Mouse (Mus musculus): ENCODE measurements around the gene Thop1. TPM values are rescaled to one million over a fixed set of nuclear protein-coding genes. Genes with fewer than 3 reads are reported as not detected.
"Not testable (repeated sequence)": the region's sequence is repeated elsewhere in the genome, so short reads cannot be mapped to it uniquely, and the experiment has no call there.

The Thop1 gene
- polyA plus RNA-seq, 1 experiment from 2014 or later: 79.3 TPM

- WGBS: under 1% methylated on average over 48 of the region's 48 CpGs
Measured at GRCm38 (mm10) chr10:81059603-81060543, 10.0 kb upstream of the Thop1 start, which contains the start of gene Sgta. Sgta (minus strand) TSS chr10:81060181.

GRCm38 (mm10) chr10:81062710-81063109 lies 7.1 kb upstream of the Thop1 start:
- Histone ChIP-seq H3K9ac (no peak overlapping the region), H3K27ac (no peak overlapping the region), H3K4me3 (no peak overlapping the region), H3K36me3 (peaks cover 2% of the 10 kb centered on the region; the same call in 1 of the 2 replicates), H3K4me2 (no peak overlapping the region), H3K9me3 (no peaks in the 10 kb centered on the region), H3K4me1 (peaks cover 20% of the 10 kb centered on the region), H3K27me3 (no peaks in the 10 kb centered on the region)
- no peak for ATAC-seq (ENCODE audit: insufficient number of reproducible peaks, low FRiP score, low TSS enrichment, low read depth)
- 61% methylated on average over 4 of the region's 4 CpGs for WGBS

More at GRCm38 (mm10) chr10:81059603-81060543, 10.0 kb upstream of the Thop1 start, which contains the start of gene Sgta:
- Histone ChIP-seq H3K4me2 (peak within 1 kb of the TSS; percentile 78), H3K36me3 (peaks cover 17% of the 10 kb centered on the region), H3K27ac (peak within 1 kb of the TSS; percentile 71), H3K4me3 (peak within 1 kb of the TSS; percentile 67), H3K9me3 (no peaks in the 10 kb centered on the region), H3K9ac (peak within 1 kb of the TSS; percentile 79), H3K4me1 (peaks cover 38% of the 10 kb centered on the region), H3K27me3 (no peaks in the 10 kb centered on the region)
- peak; percentile 92 for ATAC-seq (ENCODE audit: insufficient number of reproducible peaks, low FRiP score, low TSS enrichment, low read depth)

GRCm38 (mm10) chr10:81064519-81064918 lies 5.3 kb upstream of the Thop1 start:
- not testable (repeated sequence) for ATAC-seq (ENCODE audit: insufficient number of reproducible peaks, low FRiP score, low TSS enrichment, low read depth); H3K4me1 ChIP-seq; H3K27me3 ChIP-seq; H3K4me3 ChIP-seq; H3K36me3 ChIP-seq; H3K9me3 ChIP-seq; H3K4me2 ChIP-seq; H3K9ac ChIP-seq; H3K27ac ChIP-seq
- WGBS: 84% methylated on average over 8 of the region's 8 CpGs

- H3K36me3 ChIP-seq: peaks cover 17% of the 10 kb centered on the region
Measured at GRCm38 (mm10) chr10:81068706-81069105, 1.1 kb upstream of the Thop1 start.

DNA sequence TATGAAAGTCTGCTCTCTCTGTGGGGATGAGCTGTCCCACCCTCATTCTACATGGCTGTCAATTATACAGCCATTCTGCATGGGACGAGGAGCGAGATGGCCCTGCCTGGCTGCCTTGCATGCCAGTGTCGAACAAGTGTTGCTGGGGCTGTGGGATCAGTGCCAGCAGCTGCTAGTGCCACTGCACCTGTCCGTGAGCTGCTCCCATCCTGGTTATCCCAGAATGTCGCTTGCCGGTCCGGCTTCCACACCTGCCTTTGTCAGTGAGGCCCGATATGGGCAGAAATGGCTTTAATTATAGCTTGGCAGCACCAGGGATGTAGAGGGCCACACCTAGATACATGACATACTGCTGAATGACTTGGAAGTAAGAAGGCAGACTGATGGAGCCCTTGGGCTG lies 2.5 kb downstream of the Thop1 start:
- peak overlapping the region; percentile 24; the same call in 1 of the 2 replicates for H3K27ac ChIP-seq
- no peak overlapping the region for H3K9ac ChIP-seq
- H3K9me3 ChIP-seq: no peaks in the 10 kb centered on the region
- H3K4me3 ChIP-seq: no peak overlapping the region
- no peak for ATAC-seq (ENCODE audit: insufficient number of reproducible peaks, low FRiP score, low TSS enrichment, low read depth)
- peaks cover 21% of the 10 kb centered on the region for H3K4me1 ChIP-seq
- no peak overlapping the region for H3K4me2 ChIP-seq
- 87% methylated on average over 8 of the region's 8 CpGs for WGBS
- no peaks in the 10 kb centered on the region for H3K27me3 ChIP-seq
- H3K36me3 ChIP-seq: peaks cover 51% of the 10 kb centered on the region

More at GRCm38 (mm10) chr10:81068706-81069105, 1.1 kb upstream of the Thop1 start:
- no peaks in the 10 kb centered on the region for H3K27me3 ChIP-seq
- no peak overlapping the region for H3K4me3 ChIP-seq
- no peak overlapping the region for H3K4me2 ChIP-seq
- H3K27ac ChIP-seq: no peak overlapping the region
- H3K4me1 ChIP-seq: peaks cover 21% of the 10 kb centered on the region
- no peaks in the 10 kb centered on the region for H3K9me3 ChIP-seq
- 71% methylated on average over 5 of the region's 5 CpGs for WGBS
- no peak for ATAC-seq (ENCODE audit: insufficient number of reproducible peaks, low FRiP score, low TSS enrichment, low read depth)
- H3K9ac ChIP-seq: no peak overlapping the region

GRCm38 (mm10) chr10:81073464-81073863 lies 3.6 kb downstream of the Thop1 start:
- Histone ChIP-seq H3K27ac (no peak overlapping the region), H3K4me3 (no peak overlapping the region), H3K9me3 (no peaks in the 10 kb centered on the region), H3K27me3 (no peaks in the 10 kb centered on the region), H3K36me3 (peaks cover 62% of the 10 kb centered on the region), H3K4me1 (peaks cover 21% of the 10 kb centered on the region), H3K4me2 (no peak overlapping the region), H3K9ac (no peak overlapping the region)
- ATAC-seq (ENCODE audit: insufficient number of reproducible peaks, low FRiP score, low TSS enrichment, low read depth): no peak
- 68% methylated on average over 7 of the region's 7 CpGs for WGBS

DNA sequence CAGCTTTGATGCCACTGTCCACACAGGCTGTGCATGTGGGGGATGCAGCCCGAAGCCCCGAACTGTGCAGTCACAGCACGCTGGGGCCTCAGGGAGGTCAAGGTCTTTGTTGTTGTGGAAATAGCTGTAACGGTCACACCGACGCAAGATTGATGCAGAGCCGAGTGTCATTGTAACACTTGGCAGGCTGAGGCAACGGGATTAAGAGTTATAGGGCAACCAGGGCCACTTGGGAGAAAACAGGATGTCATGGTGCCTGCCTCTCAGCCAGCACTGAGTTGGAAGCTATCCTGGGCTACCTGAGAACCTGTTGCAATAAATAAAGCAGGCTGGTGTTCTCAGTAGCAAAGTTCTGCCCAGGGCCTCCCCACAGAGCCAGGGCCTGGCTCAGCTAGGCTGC lies 5.9 kb downstream of the Thop1 start:
- 82% methylated on average over 8 of the region's 8 CpGs for WGBS

DNA sequence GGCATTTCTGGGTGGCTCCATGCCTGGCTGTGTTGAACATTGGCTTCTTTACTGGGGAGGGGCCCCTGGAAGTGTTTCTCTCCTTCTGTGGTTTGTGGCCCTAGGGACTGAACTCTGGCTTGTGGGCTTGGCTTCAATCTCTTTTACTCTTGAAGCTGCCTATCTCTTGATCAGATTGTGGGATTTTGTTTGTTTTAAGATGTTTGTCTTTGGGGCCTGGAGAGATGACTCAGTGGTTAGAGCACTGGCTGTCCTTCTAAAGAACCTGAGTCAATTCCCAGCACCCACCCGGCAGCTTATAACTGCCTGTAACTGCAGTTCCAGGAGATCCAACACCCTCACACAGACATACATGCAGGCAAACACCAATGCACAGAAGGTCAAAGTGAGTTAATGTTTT lies 6.5 kb downstream of the Thop1 start:
- H3K4me3 ChIP-seq: no peak overlapping the region
- no peak overlapping the region for H3K27ac ChIP-seq
- peaks cover 2% of the 10 kb centered on the region; the same call in 1 of the 2 replicates for H3K4me1 ChIP-seq
- WGBS: 95% methylated on average over 1 of the region's 1 CpGs
- peaks cover 91% of the 10 kb centered on the region for H3K36me3 ChIP-seq
- no peaks in the 10 kb centered on the region for H3K27me3 ChIP-seq
- ATAC-seq (ENCODE audit: insufficient number of reproducible peaks, low FRiP score, low TSS enrichment, low read depth): no peak
- no peak overlapping the region for H3K4me2 ChIP-seq
- H3K9ac ChIP-seq: no peak overlapping the region
- no peaks in the 10 kb centered on the region for H3K9me3 ChIP-seq

More for the DNA sequence above, 5.9 kb downstream of the Thop1 start:
- Histone ChIP-seq H3K27ac (no peak overlapping the region), H3K9ac (no peak overlapping the region), H3K27me3 (no peaks in the 10 kb centered on the region), H3K4me2 (no peak overlapping the region), H3K36me3 (peaks cover 85% of the 10 kb centered on the region), H3K4me3 (no peak overlapping the region), H3K4me1 (peaks cover 9% of the 10 kb centered on the region), H3K9me3 (no peaks in the 10 kb centered on the region)
- no peak for ATAC-seq (ENCODE audit: insufficient number of reproducible peaks, low FRiP score, low TSS enrichment, low read depth)

GRCm38 (mm10) chr10:81077916-81078315 lies 8.1 kb downstream of the Thop1 start:
- no peak overlapping the region for H3K27ac ChIP-seq
- no peaks in the 10 kb centered on the region for H3K9me3 ChIP-seq
- no peaks in the 10 kb centered on the region for H3K4me1 ChIP-seq
- ATAC-seq (ENCODE audit: insufficient number of reproducible peaks, low FRiP score, low TSS enrichment, low read depth): no peak
- 90% methylated on average over 11 of the region's 11 CpGs for WGBS
- peaks cover 96% of the 10 kb centered on the region for H3K36me3 ChIP-seq
- H3K4me3 ChIP-seq: no peak overlapping the region
- H3K4me2 ChIP-seq: no peak overlapping the region
- no peaks in the 10 kb centered on the region for H3K27me3 ChIP-seq
- no peak overlapping the region for H3K9ac ChIP-seq

- Histone ChIP-seq H3K27me3 (no peaks in the 10 kb centered on the region), H3K4me1 (no peaks in the 10 kb centered on the region), H3K9me3 (no peaks in the 10 kb centered on the region), H3K9ac (no peak overlapping the region), H3K36me3 (peaks cover 76% of the 10 kb centered on the region), H3K27ac (no peak overlapping the region), H3K4me2 (no peak overlapping the region), H3K4me3 (no peak overlapping the region)
- ATAC-seq (ENCODE audit: insufficient number of reproducible peaks, low FRiP score, low TSS enrichment, low read depth): no peak
- WGBS: 84% methylated on average over 31 of the region's 31 CpGs
Measured at GRCm38 (mm10) chr10:81080008-81080655, 10.3 kb downstream of the Thop1 start.

- Histone ChIP-seq H3K36me3 (peaks cover 56% of the 10 kb centered on the region), H3K9ac (no peak overlapping the region), H3K9me3 (no peaks in the 10 kb centered on the region), H3K27me3 (no peaks in the 10 kb centered on the region), H3K27ac (no peak overlapping the region), H3K4me1 (no peaks in the 10 kb centered on the region), H3K4me2 (no peak overlapping the region), H3K4me3 (no peak overlapping the region)
- 77% methylated on average over 7 of the region's 7 CpGs for WGBS
- no peak for ATAC-seq (ENCODE audit: insufficient number of reproducible peaks, low FRiP score, low TSS enrichment, low read depth)
Measured at GRCm38 (mm10) chr10:81082168-81082960, 12.5 kb downstream of the Thop1 start.
